Mouse (Mus musculus): Measurements from ENCODE around the gene Fgf15. TPM values are rescaled to one million over a fixed set of nuclear protein-coding genes. Genes with fewer than 3 reads are reported as not detected.

Gene Fgf15
- total and polyA plus RNA-seq, 3 experiments, result not detected

- H3K4me1 ChIP-seq (ENCODE audit: control insufficient read depth in 1 of 2, insufficient read depth in 2 of 2), result no peaks in the 10 kb centered on the region
- no peak overlapping the region for H3K4me2 ChIP-seq (ENCODE audit: insufficient read depth, low read depth, poor library complexity, severe bottlenecking)
- TF ChIP-seq JUN (IDR thresholded peaks at IDR 0.05; ENCODE audit: insufficient read depth, low read depth, low read length) (no peak), ETS1 (conservative IDR thresholded peaks at IDR 0.05; ENCODE audit: low read depth, low read length) (no peak)
- no peak for DNase-seq (ENCODE audit: extremely low read depth)
- no peak overlapping the region for H3K9ac ChIP-seq (ENCODE audit: insufficient read depth, low read depth)
- H3K9me3 ChIP-seq (replicated peaks; ENCODE audit: low read length), result no peaks in the 10 kb centered on the region
- peaks cover 76% of the 10 kb centered on the region for H3K27me3 ChIP-seq (replicated peaks)
- dilution Hi-C loops (cut with MboI; ENCODE audit: extremely low pct_ligation_motif_present, extremely low pct_unique_long_range_greater_than_20kb, low sequenced_read_pairs), result no loop called here
- no peak overlapping the region for H3K4me3 ChIP-seq (replicated peaks in 1 of 3; ENCODE audit: low read depth in 2 of 3, low read length in 2 of 3, poor library complexity in 1 of 3)
- no peaks in the 10 kb centered on the region for H3K79me2 ChIP-seq (replicated peaks; ENCODE audit: control insufficient read depth, extremely low read depth, insufficient read depth, poor library complexity, severe bottlenecking)
- no peak overlapping the region for H3K27ac ChIP-seq (ENCODE audit: insufficient read depth, low read depth)
- H3K36me3 ChIP-seq (replicated peaks in 1 of 2; ENCODE audit: control insufficient read depth in 1 of 2, insufficient read depth in 1 of 2, low read length in 1 of 2), result no peaks in the 10 kb centered on the region
- in situ Hi-C loops (cut with MboI; ENCODE audit: low pct_ligation_motif_present, low pct_unique_long_range_greater_than_20kb, low sequenced_read_pairs), result no loop called here
Observed at GRCm38 (mm10) chr7:144873160-144873559, 23.2 kb upstream of the Fgf15 start.

- H3K27me3 ChIP-seq (replicated peaks), result peaks cover 78% of the 10 kb centered on the region
- dilution Hi-C loops (cut with MboI; ENCODE audit: extremely low pct_ligation_motif_present, extremely low pct_unique_long_range_greater_than_20kb, low sequenced_read_pairs), result no loop called here
- no peak overlapping the region for H3K4me3 ChIP-seq (replicated peaks in 1 of 3; ENCODE audit: low read depth in 2 of 3, low read length in 2 of 3, poor library complexity in 1 of 3)
Observed at GRCm38 (mm10) chr7:144874226-144874625, 22.1 kb upstream of the Fgf15 start.

GRCm38 (mm10) chr7:144878401-144878800, 17.9 kb upstream of the Fgf15 start:
- Histone ChIP-seq H3K9me3 (replicated peaks; ENCODE audit: low read length) (no peaks in the 10 kb centered on the region), H3K4me2 (ENCODE audit: insufficient read depth, low read depth, poor library complexity, severe bottlenecking) (no peak overlapping the region), H3K79me2 (replicated peaks; ENCODE audit: control insufficient read depth, extremely low read depth, insufficient read depth, poor library complexity, severe bottlenecking) (no peaks in the 10 kb centered on the region), H3K27ac (ENCODE audit: insufficient read depth, low read depth) (no peak overlapping the region), H3K27me3 (replicated peaks) (peaks cover 79% of the 10 kb centered on the region), H3K4me3 (replicated peaks in 1 of 3; ENCODE audit: low read depth in 2 of 3, low read length in 2 of 3, poor library complexity in 1 of 3) (no peak overlapping the region), H3K9ac (ENCODE audit: insufficient read depth, low read depth) (no peak overlapping the region), H3K4me1 (ENCODE audit: control insufficient read depth in 1 of 2, insufficient read depth in 2 of 2) (no peaks in the 10 kb centered on the region), H3K36me3 (replicated peaks in 1 of 2; ENCODE audit: control insufficient read depth in 1 of 2, insufficient read depth in 1 of 2, low read length in 1 of 2) (no peaks in the 10 kb centered on the region)
- dilution Hi-C loops (cut with MboI; ENCODE audit: extremely low pct_ligation_motif_present, extremely low pct_unique_long_range_greater_than_20kb, low sequenced_read_pairs) (no loop called here), in situ Hi-C loops (cut with MboI; ENCODE audit: low pct_ligation_motif_present, low pct_unique_long_range_greater_than_20kb, low sequenced_read_pairs) (no loop called here)
- TF ChIP-seq ZKSCAN1 (IDR thresholded peaks at IDR 0.05; ENCODE audit: borderline replicate concordance, low read depth, low read length), result no peak
- no peak for TF ChIP-seq POLR2AphosphoS2 (IDR thresholded peaks at IDR 0.05; ENCODE audit: low read depth, low read length)
- no peak for TF ChIP-seq IRF4 (IDR thresholded peaks at IDR 0.05; ENCODE audit: low read depth, low read length)
- TF ChIP-seq EP300 (IDR thresholded peaks at IDR 0.05; ENCODE audit: low read length), result no peak
- DNase-seq (ENCODE audit: extremely low read depth), result no peak

More at GRCm38 (mm10) chr7:144874226-144874625, 22.1 kb upstream of the Fgf15 start:
- H3K4me2 ChIP-seq (ENCODE audit: insufficient read depth, low read depth, poor library complexity, severe bottlenecking), result no peak overlapping the region
- DNase-seq (ENCODE audit: extremely low read depth), result no peak
- no peak for TF ChIP-seq ELF1 (IDR thresholded peaks at IDR 0.05; ENCODE audit: low read depth, low read length)
- no peak for TF ChIP-seq CHD2 (IDR thresholded peaks at IDR 0.05; ENCODE audit: low read length)
- no peak for TF ChIP-seq ZC3H11A (IDR thresholded peaks at IDR 0.05; ENCODE audit: low read depth, low read length)
- TF ChIP-seq RCOR1 (conservative IDR thresholded peaks at IDR 0.05; ENCODE audit: low read depth, low read length), result no peak
- no peak for TF ChIP-seq JUND (conservative IDR thresholded peaks at IDR 0.05; ENCODE audit: low read depth, low read length)
- TF ChIP-seq UBTF (IDR thresholded peaks at IDR 0.05; ENCODE audit: low read depth, low read length), result no peak
- TF ChIP-seq POLR2AphosphoS2 (IDR thresholded peaks at IDR 0.05; ENCODE audit: low read depth, low read length), result no peak
- no peaks in the 10 kb centered on the region for H3K4me1 ChIP-seq (ENCODE audit: control insufficient read depth in 1 of 2, insufficient read depth in 2 of 2)
- H3K9me3 ChIP-seq (replicated peaks; ENCODE audit: low read length), result no peaks in the 10 kb centered on the region
- no peak overlapping the region for H3K9ac ChIP-seq (ENCODE audit: insufficient read depth, low read depth)
- in situ Hi-C loops (cut with MboI; ENCODE audit: low pct_ligation_motif_present, low pct_unique_long_range_greater_than_20kb, low sequenced_read_pairs), result no loop called here
- H3K79me2 ChIP-seq (replicated peaks; ENCODE audit: control insufficient read depth, extremely low read depth, insufficient read depth, poor library complexity, severe bottlenecking), result no peaks in the 10 kb centered on the region
- no peaks in the 10 kb centered on the region for H3K36me3 ChIP-seq (replicated peaks in 1 of 2; ENCODE audit: control insufficient read depth in 1 of 2, insufficient read depth in 1 of 2, low read length in 1 of 2)
- H3K27ac ChIP-seq (ENCODE audit: insufficient read depth, low read depth), result no peak overlapping the region

Data from CH12.LX (cell line).